Mouse (Mus musculus) stomach, postnatal 0 days (tissue): Measurements from ENCODE around the gene Spin1. TPM values are rescaled to one million over a fixed set of nuclear protein-coding genes. Genes with fewer than 3 reads are reported as not detected.
A peak's percentile ranks its signal among the peaks of the same experiment; 100 is the strongest.

ENCODE experiments used
- ATAC-seq: fragments of 200-750 bp; cut with Nextera tagmentation; 2 replicates; pipeline ENCODE4 v1.8.0; 2017; ENCODE audit not compliant: low FRiP score, low TSS enrichment
- DNase-seq: peaks from one replicate; pipeline ENCODE4 v3.0.0-alpha.2; 2016; ENCODE audit warnings: low spot score
- H3K27ac ChIP-seq: fragments of 300-500 bp; sonication (generic); replicated peaks from 2 replicates; pipeline ENCODE4 v1.5.1; 2014; ENCODE audit warnings: mild to moderate bottlenecking, control low read depth
- H3K27me3 ChIP-seq: fragments of 300-500 bp; sonication (generic); 2 replicates; pipeline ENCODE4 v1.6.1; 2014; ENCODE audit warnings: low read length; ENCODE audit not compliant: control insufficient read depth, insufficient read depth
- H3K36me3 ChIP-seq: fragments of 300-500 bp; sonication (generic); 2 replicates; pipeline ENCODE4 v1.6.1; 2014; ENCODE audit warnings: low read length, mixed read lengths; ENCODE audit not compliant: control insufficient read depth, insufficient read depth
- H3K4me1 ChIP-seq: fragments of 300-500 bp; sonication (generic); replicated peaks from 2 replicates; pipeline ENCODE4 v1.6.1; 2014; ENCODE audit warnings: antibody characterized with exemption; ENCODE audit not compliant: control insufficient read depth, insufficient read depth
- H3K4me2 ChIP-seq: fragments of 300-500 bp; sonication (generic); replicated peaks from 2 replicates; pipeline ENCODE4 v1.6.1; 2014; ENCODE audit warnings: low read depth, mild to moderate bottlenecking, control low read depth, moderate library complexity
- H3K4me3 ChIP-seq: fragments of 300-500 bp; sonication (generic); 2 replicates; pipeline ENCODE4 v1.5.1; 2014; ENCODE audit warnings: low read depth, low read length, control low read depth
- H3K9ac ChIP-seq: fragments of 300-500 bp; sonication (generic); 2 replicates; pipeline ENCODE4 v1.6.1; 2014; ENCODE audit warnings: mild to moderate bottlenecking, low read length, control low read depth, mixed read lengths
- H3K9me3 ChIP-seq: fragments of 300-500 bp; sonication (generic); 2 replicates; pipeline ENCODE4 v1.6.1; 2016; ENCODE audit warnings: low read length; ENCODE audit not compliant: control insufficient read depth
- CTCF ChIP-seq: IDR thresholded peaks from 2 replicates; pipeline ENCODE4 v1.5.1; 2016; ENCODE audit warnings: antibody characterized with exemption, low read depth, mild to moderate bottlenecking, moderate library complexity
- EP300 ChIP-seq: optimal IDR thresholded peaks from 2 replicates; pipeline ENCODE3; 2016; ENCODE audit warnings: antibody characterized with exemption
- WGBS: fragments of 180-500 bp; shearing (Covaris S2); extraction: QIAGEN DNeasy Blood & Tissue Kit; methylation state at CpG from one replicate; pipeline ENCODE4 v1.1.7; 2014; 5-methylcytosine and 5-hydroxymethylcytosine counted together
- polyA plus RNA-seq: library from polyadenylated mRNA; unstranded; fragments of >200 nt; fragmentation: Nextera tagmentation; extraction: Ambion mirVana; gene quantifications from 2 replicates; pipeline ENCODE4 v1.2.1, GENCODE M21; 2015

Gene Spin1
- polyA plus RNA-seq, 1 experiment from 2014 or later: 27.9 TPM

DNA sequence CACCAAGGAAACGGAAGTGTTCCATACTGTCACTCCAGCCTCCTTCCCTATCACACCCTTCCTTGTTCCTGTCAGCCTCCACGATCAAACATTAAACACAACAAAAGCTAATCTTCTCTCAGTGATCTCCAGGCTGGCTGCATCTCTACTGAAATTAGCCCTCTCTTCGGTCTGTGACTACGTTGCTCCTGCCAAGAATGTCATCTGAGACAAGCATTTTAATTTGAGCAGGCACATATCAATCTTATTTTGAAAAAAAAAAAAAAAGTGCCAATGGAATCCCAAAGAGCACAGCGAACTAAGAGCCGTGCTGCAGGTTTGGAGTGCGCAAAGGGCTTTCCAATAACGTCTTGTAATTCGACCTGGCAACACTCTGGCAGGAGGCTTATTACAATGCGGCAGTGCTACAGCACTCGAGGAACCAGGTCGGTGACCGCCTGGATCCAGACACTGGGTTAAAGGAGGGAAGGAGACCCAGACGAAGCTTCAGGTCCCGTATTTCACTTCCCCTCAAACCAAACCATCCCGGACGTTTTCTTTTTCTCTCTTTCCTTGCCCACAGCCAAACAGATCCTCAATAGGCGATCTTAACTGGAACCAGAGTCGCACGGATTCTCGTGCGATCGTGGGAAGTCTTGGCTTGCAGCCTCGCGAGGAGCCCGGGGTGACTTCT, 984 bp upstream of the Spin1 start:
- Histone ChIP-seq H3K4me3 (peak overlapping the region; percentile 93), H3K4me2 (peak overlapping the region; percentile 84), H3K4me1 (no peaks in the 10 kb centered on the region), H3K27me3 (no peaks in the 10 kb centered on the region), H3K9ac (peak overlapping the region; percentile 95), H3K9me3 (no peaks in the 10 kb centered on the region), H3K27ac (peak overlapping the region; percentile 98), H3K36me3 (no peaks in the 10 kb centered on the region)
- TF ChIP-seq EP300 (no peak), CTCF (no peak)
- ATAC-seq: no peak
- peak; percentile 18 for DNase-seq
- 3% methylated on average over 26 of the region's 26 CpGs for WGBS

DNA sequence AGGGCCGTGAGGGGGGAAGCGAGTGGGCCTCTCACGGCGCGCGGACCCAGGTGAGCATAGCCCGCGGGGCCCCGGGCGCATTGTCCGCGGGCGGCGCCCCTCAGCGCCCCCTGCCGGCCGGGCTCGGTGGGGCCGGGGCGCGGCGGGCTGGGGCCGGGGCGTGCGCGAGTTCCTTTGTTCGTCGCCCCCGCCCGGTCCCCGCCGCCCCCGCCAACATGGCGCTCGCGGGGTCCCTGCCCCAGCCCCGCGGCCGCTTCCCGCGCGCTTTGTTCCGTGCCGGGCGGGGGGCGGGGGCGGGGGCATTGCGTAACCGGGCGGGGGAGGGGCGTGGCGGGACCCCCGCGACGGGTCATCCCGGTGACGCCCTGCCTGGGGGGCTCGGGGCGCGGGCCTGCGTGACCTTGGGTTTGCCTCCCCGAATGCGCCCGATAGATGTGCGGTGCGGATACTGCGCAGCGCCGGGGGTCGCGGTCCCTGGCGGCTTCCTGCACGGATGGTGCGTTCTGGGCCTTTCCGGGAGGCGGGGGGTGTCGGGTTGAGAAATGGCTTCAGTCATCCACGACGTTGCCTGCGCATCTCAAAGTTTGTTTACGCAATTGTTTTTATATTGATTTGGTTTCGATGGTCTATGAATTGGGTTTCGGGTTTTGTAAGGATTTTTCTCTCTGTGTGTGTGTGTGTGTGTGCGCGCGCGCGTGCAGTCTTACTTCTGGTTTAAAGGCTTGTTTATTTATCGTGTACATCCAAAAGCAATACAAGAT, 516 bp downstream of the Spin1 start:
- H3K4me3 ChIP-seq: peak overlapping the region; percentile 93
- no peaks in the 10 kb centered on the region for H3K9me3 ChIP-seq
- DNase-seq: peak; percentile 62
- H3K27ac ChIP-seq: peak overlapping the region; percentile 98
- WGBS: under 1% methylated on average over 48 of the region's 89 CpGs
- H3K36me3 ChIP-seq: no peaks in the 10 kb centered on the region
- H3K27me3 ChIP-seq: no peaks in the 10 kb centered on the region
- peak; percentile 86 for ATAC-seq
- H3K9ac ChIP-seq: peak overlapping the region; percentile 95
- no peaks in the 10 kb centered on the region for H3K4me1 ChIP-seq
- TF ChIP-seq CTCF: peak; percentile 51; the same call in 1 of the 2 replicates
- TF ChIP-seq EP300: no peak
- peak overlapping the region; percentile 63 for H3K4me2 ChIP-seq

DNA sequence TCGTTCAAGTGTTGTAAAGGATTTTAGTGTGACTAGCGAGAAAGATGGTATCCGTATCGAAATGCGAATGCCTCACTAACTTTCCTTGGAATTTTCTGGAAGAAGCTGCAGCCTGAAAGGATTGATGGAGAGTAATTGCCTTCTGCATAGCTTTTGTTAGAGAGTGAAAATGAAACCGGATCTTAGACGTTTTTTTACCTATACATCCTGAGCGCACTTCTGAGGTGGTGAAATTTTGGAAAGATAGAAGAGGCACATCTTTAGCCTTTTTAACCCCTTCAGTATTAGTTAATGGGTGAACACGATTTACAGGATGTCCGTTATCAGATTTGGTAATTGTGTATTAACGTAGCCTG, 1.1 kb downstream of the Spin1 start:
- WGBS: 8% methylated on average over 11 of the region's 11 CpGs
- no peak for DNase-seq

DNA sequence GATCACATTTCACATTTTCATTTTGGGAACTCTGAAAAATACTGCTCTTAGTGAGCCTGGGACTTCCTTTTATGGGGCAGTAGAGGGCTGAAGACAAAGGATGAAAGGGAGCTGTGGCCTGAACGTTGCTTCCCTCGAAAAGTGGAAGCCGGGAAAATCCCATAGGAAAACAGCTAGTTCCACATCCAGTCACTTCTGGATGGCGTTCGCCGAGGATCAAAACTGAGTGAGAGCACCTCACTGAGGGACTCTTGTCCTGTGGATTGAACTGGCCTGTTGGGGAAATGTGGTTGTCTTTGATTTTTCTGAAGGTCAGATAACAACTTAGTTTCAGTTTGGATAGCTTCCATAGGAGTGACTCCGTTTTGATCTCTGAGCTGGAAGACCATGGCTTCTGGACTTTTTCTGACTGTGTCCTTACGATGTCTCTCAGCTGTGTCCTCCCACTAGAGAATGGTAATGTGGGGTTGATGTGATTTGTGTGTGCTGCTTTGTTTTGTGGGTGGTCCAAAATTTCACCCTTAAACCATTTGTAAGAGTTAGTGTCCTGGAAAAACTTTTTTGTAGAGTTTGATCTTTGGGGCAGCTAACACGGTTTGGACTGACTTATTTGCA, 2.5 kb downstream of the Spin1 start:
- Histone ChIP-seq H3K27ac (no peak overlapping the region; the same call in 1 of the 2 replicates), H3K4me1 (no peaks in the 10 kb centered on the region), H3K27me3 (no peaks in the 10 kb centered on the region), H3K9ac (no peak overlapping the region; the same call in 1 of the 2 replicates), H3K36me3 (no peaks in the 10 kb centered on the region), H3K9me3 (no peaks in the 10 kb centered on the region), H3K4me2 (no peak overlapping the region), H3K4me3 (no peak overlapping the region)
- DNase-seq (no peak), ATAC-seq (no peak)
- 66% methylated on average over 9 of the region's 9 CpGs for WGBS
- TF ChIP-seq CTCF (no peak), EP300 (no peak)

More for the DNA sequence above, 1.1 kb downstream of the Spin1 start:
- TF ChIP-seq CTCF (no peak), EP300 (no peak)
- Histone ChIP-seq H3K4me3 (peak overlapping the region; percentile 93), H3K9me3 (no peaks in the 10 kb centered on the region), H3K4me2 (peak overlapping the region; percentile 63), H3K27ac (peak overlapping the region; percentile 98), H3K9ac (peak overlapping the region; percentile 95), H3K27me3 (no peaks in the 10 kb centered on the region), H3K4me1 (no peaks in the 10 kb centered on the region), H3K36me3 (no peaks in the 10 kb centered on the region)
- no peak for ATAC-seq

DNA sequence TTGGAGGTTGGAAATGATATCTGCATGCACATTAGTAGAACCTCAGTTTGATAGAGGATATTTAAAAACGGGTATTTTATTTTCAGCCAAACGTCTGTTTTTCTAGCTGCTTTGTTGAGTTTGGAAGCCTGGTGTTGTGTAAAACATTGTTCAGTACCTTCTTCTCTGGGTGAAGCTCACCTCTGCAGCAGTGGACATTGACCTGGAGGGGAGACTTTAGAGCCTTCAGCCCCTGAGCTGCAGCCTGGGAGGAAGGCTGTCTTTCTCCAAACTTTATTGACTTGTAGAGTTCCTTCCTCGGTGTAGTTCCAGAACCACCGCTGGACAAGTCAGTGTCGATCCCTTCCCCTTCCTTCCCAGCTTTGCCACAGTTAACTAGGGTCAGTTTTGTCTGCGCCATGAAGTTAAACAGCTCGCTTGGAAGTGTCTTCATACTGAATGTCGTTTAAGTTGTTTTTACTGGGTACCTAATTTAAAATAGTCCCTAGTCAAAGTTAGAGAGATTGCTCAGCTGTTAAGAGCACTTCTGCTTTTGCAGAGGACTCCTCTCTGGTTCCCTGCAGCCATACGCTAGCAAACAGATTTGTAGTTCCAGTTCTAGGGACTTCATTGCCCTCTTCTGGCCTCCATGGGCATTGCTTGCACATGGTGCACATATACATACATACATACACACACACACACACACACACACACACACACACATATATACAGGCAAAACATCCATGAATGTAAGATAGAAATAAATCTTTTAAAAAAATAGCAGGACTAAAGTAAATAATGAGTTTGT, 3.4 kb downstream of the Spin1 start:
- peak; percentile 36 for TF ChIP-seq CTCF
- no peak for TF ChIP-seq EP300
- Histone ChIP-seq H3K4me3 (no peak overlapping the region), H3K36me3 (no peaks in the 10 kb centered on the region), H3K4me2 (no peak overlapping the region), H3K4me1 (no peaks in the 10 kb centered on the region), H3K9me3 (no peaks in the 10 kb centered on the region), H3K27ac (no peak overlapping the region), H3K27me3 (no peaks in the 10 kb centered on the region), H3K9ac (no peak overlapping the region)
- ATAC-seq (no peak), DNase-seq (no peak)
- WGBS: 92% methylated on average over 9 of the region's 9 CpGs
